Mouse (Mus musculus): ENCODE measurements around the gene Grik3. TPM values are rescaled to one million over a fixed set of nuclear protein-coding genes. Genes with fewer than 3 reads are reported as not detected.

The Grik3 gene
- total and polyA plus RNA-seq, 3 experiments, result not detected

GRCm38 (mm10) chr4:125564008-125564710 lies 73.7 kb downstream of the Grik3 start:
- TF ChIP-seq PAX5 (IDR thresholded peaks at IDR 0.05; ENCODE audit: low read length), result no peak
- TF ChIP-seq NRF1 (IDR thresholded peaks at IDR 0.05; ENCODE audit: low read depth, low read length), result no peak
- TF ChIP-seq ETS1 (conservative IDR thresholded peaks at IDR 0.05; ENCODE audit: low read depth, low read length), result no peak
- no peak for TF ChIP-seq HCFC1 (IDR thresholded peaks at IDR 0.05; ENCODE audit: low read depth, low read length)
- no peak for TF ChIP-seq POLR2A (IDR thresholded peaks at IDR 0.05; ENCODE audit: low read depth, low read length)
- TF ChIP-seq MXI1 (IDR thresholded peaks at IDR 0.05; ENCODE audit: low read depth, low read length), result no peak
- TF ChIP-seq NELFE (IDR thresholded peaks at IDR 0.05; ENCODE audit: low read depth, low read length), result no peak
- TF ChIP-seq RCOR1 (conservative IDR thresholded peaks at IDR 0.05; ENCODE audit: low read depth, low read length), result no peak
- TF ChIP-seq MAZ (IDR thresholded peaks at IDR 0.05; ENCODE audit: low read depth, low read length), result no peak
- TF ChIP-seq MYC (IDR thresholded peaks at IDR 0.05; ENCODE audit: low read depth, low read length), result no peak
- DNase-seq (ENCODE audit: extremely low read depth), result no peak
- Histone ChIP-seq H3K79me2 (replicated peaks; ENCODE audit: control insufficient read depth, extremely low read depth, insufficient read depth, poor library complexity, severe bottlenecking) (no peaks in the 10 kb centered on the region), H3K27ac (ENCODE audit: insufficient read depth, low read depth) (no peak overlapping the region), H3K4me3 (replicated peaks in 1 of 3; ENCODE audit: low read depth in 2 of 3, low read length in 2 of 3, poor library complexity in 1 of 3) (no peak overlapping the region), H3K27me3 (replicated peaks) (peaks cover 95% of the 10 kb centered on the region), H3K4me1 (ENCODE audit: control insufficient read depth in 1 of 2, insufficient read depth in 2 of 2) (0 out of 4 replicates have a peak, but pooled peaks cover 0 to 2% of the 10 kb centered on the region in 2 experiments), H3K36me3 (replicated peaks in 1 of 2; ENCODE audit: control insufficient read depth in 1 of 2, insufficient read depth in 1 of 2, low read length in 1 of 2) (no peaks in the 10 kb centered on the region), H3K4me2 (ENCODE audit: insufficient read depth, low read depth, poor library complexity, severe bottlenecking) (no peak overlapping the region), H3K9me3 (replicated peaks; ENCODE audit: low read length) (no peaks in the 10 kb centered on the region), H3K9ac (ENCODE audit: insufficient read depth, low read depth) (no peak overlapping the region)
- in situ Hi-C loops (cut with MboI; ENCODE audit: low pct_ligation_motif_present, low pct_unique_long_range_greater_than_20kb, low sequenced_read_pairs), result no loop called here
- dilution Hi-C loops (cut with MboI; ENCODE audit: extremely low pct_ligation_motif_present, extremely low pct_unique_long_range_greater_than_20kb, low sequenced_read_pairs), result no loop called here

GRCm38 (mm10) chr4:125565711-125566439 lies 75.4 kb downstream of the Grik3 start:
- Histone ChIP-seq H3K36me3 (replicated peaks in 1 of 2; ENCODE audit: control insufficient read depth in 1 of 2, insufficient read depth in 1 of 2, low read length in 1 of 2) (no peaks in the 10 kb centered on the region), H3K4me3 (replicated peaks in 1 of 3; ENCODE audit: low read depth in 2 of 3, low read length in 2 of 3, poor library complexity in 1 of 3) (no peak overlapping the region), H3K79me2 (replicated peaks; ENCODE audit: control insufficient read depth, extremely low read depth, insufficient read depth, poor library complexity, severe bottlenecking) (no peaks in the 10 kb centered on the region), H3K9ac (ENCODE audit: insufficient read depth, low read depth) (no peak overlapping the region), H3K9me3 (replicated peaks; ENCODE audit: low read length) (no peaks in the 10 kb centered on the region), H3K27ac (ENCODE audit: insufficient read depth, low read depth) (no peak overlapping the region), H3K27me3 (replicated peaks) (peaks cover 95% of the 10 kb centered on the region), H3K4me1 (ENCODE audit: control insufficient read depth in 1 of 2, insufficient read depth in 2 of 2) (0 out of 4 replicates have a peak, but pooled peaks cover 0 to 2% of the 10 kb centered on the region in 2 experiments), H3K4me2 (ENCODE audit: insufficient read depth, low read depth, poor library complexity, severe bottlenecking) (no peak overlapping the region)
- in situ Hi-C loops (cut with MboI; ENCODE audit: low pct_ligation_motif_present, low pct_unique_long_range_greater_than_20kb, low sequenced_read_pairs) (no loop called here), dilution Hi-C loops (cut with MboI; ENCODE audit: extremely low pct_ligation_motif_present, extremely low pct_unique_long_range_greater_than_20kb, low sequenced_read_pairs) (no loop called here)
- TF ChIP-seq IRF4 (IDR thresholded peaks at IDR 0.05; ENCODE audit: low read depth, low read length), result no peak
- no peak for TF ChIP-seq RCOR1 (conservative IDR thresholded peaks at IDR 0.05; ENCODE audit: low read depth, low read length)
- TF ChIP-seq EP300 (IDR thresholded peaks at IDR 0.05; ENCODE audit: low read length), result no peak
- DNase-seq (ENCODE audit: extremely low read depth), result no peak

Data from CH12.LX (cell line).